Mouse (Mus musculus) forebrain, embryonic 15.5 days (tissue): ENCODE measurements at regions not wholly inside any gene's neighbourhood (a gene's known extent, or its start where the extent isn't known, plus 50 kb on each side); places are given as distances from the start of the nearest gene placed in this dataset.
"Not testable (repeated sequence)": the region's sequence is repeated elsewhere in the genome, so short reads cannot be mapped to it uniquely, and the experiment has no call there.

Experiments
- ATAC-seq: fragments of 200-750 bp; cut with Nextera tagmentation; replicated peaks from 2 replicates; pipeline ENCODE4 v1.8.0; 2017; ENCODE audit warnings: mild to moderate bottlenecking, moderate TSS enrichment, moderate library complexity
- H3K27ac ChIP-seq: fragments of 300-500 bp; sonication (generic); replicated peaks from 2 replicates; pipeline ENCODE4 v1.5.1; 2015; ENCODE audit warnings: mild to moderate bottlenecking, inconsistent platforms
- H3K27me3 ChIP-seq: fragments of 300-500 bp; sonication (generic); 2 replicates; pipeline ENCODE4 v1.6.1; 2015; ENCODE audit warnings: inconsistent platforms
- H3K36me3 ChIP-seq: fragments of 300-500 bp; sonication (generic); 2 replicates; pipeline ENCODE4 v1.6.1; 2015; ENCODE audit warnings: mild to moderate bottlenecking, inconsistent platforms
- H3K4me1 ChIP-seq: fragments of 300-500 bp; sonication (generic); 2 replicates; pipeline ENCODE4 v1.6.1; 2015; ENCODE audit warnings: inconsistent platforms
- H3K4me2 ChIP-seq: fragments of 300-500 bp; sonication (generic); replicated peaks from 2 replicates; pipeline ENCODE4 v1.6.1; 2015; ENCODE audit warnings: mild to moderate bottlenecking, inconsistent platforms
- H3K4me3 ChIP-seq: fragments of 300-500 bp; sonication (generic); 2 replicates; pipeline ENCODE4 v1.5.1; 2015; ENCODE audit warnings: mild to moderate bottlenecking, inconsistent platforms
- H3K9ac ChIP-seq: fragments of 300-500 bp; sonication (generic); replicated peaks from 2 replicates; pipeline ENCODE4 v1.6.1; 2015; ENCODE audit warnings: mild to moderate bottlenecking, inconsistent platforms
- H3K9me3 ChIP-seq: fragments of 300-500 bp; sonication (generic); 2 replicates; pipeline ENCODE4 v1.6.1; 2016; ENCODE audit warnings: inconsistent platforms
- WGBS: fragments of 180-500 bp; shearing (Covaris S2); methylation state at CpG from one replicate; pipeline ENCODE4 v1.1.7; 2015; ENCODE audit warnings: mixed read lengths; 5-methylcytosine and 5-hydroxymethylcytosine counted together

GRCm38 (mm10) chr8:118209301-118209700 lies 74.2 kb upstream of the Cdh13 start:
- not testable (repeated sequence) for H3K4me1 ChIP-seq, H3K36me3 ChIP-seq, H3K27ac ChIP-seq, H3K4me2 ChIP-seq, H3K9me3 ChIP-seq, ATAC-seq, H3K4me3 ChIP-seq, H3K27me3 ChIP-seq, H3K9ac ChIP-seq
- WGBS: 96% methylated on average over 16 of the region's 16 CpGs

GRCm38 (mm10) chr8:118190866-118191265 lies 92.7 kb upstream of the Cdh13 start:
- Histone ChIP-seq H3K9ac (no peak overlapping the region), H3K4me2 (no peak overlapping the region), H3K9me3 (no peaks in the 10 kb centered on the region), H3K36me3 (no peaks in the 10 kb centered on the region), H3K27me3 (no peaks in the 10 kb centered on the region), H3K4me1 (peaks cover 8% of the 10 kb centered on the region; the same call in 1 of the 2 replicates), H3K4me3 (no peak overlapping the region), H3K27ac (no peak overlapping the region)
- no peak for ATAC-seq
- 77% methylated on average over 6 of the region's 6 CpGs for WGBS

GRCm38 (mm10) chr8:118189226-118189625 lies 94.3 kb upstream of the Cdh13 start:
- H3K36me3 ChIP-seq: no peaks in the 10 kb centered on the region
- H3K4me3 ChIP-seq: no peak overlapping the region
- 29% methylated on average over 15 of the region's 15 CpGs for WGBS
- no peak overlapping the region for H3K27ac ChIP-seq
- peaks cover 8% of the 10 kb centered on the region; the same call in 1 of the 2 replicates for H3K4me1 ChIP-seq
- H3K4me2 ChIP-seq: no peak overlapping the region
- no peaks in the 10 kb centered on the region for H3K9me3 ChIP-seq
- no peak overlapping the region for H3K9ac ChIP-seq
- no peak for ATAC-seq
- H3K27me3 ChIP-seq: no peaks in the 10 kb centered on the region

- Histone ChIP-seq H3K27me3 (no peaks in the 10 kb centered on the region), H3K4me2 (no peak overlapping the region), H3K9ac (no peak overlapping the region), H3K4me1 (no peaks in the 10 kb centered on the region), H3K4me3 (no peak overlapping the region), H3K9me3 (no peaks in the 10 kb centered on the region), H3K36me3 (no peaks in the 10 kb centered on the region), H3K27ac (no peak overlapping the region)
- 31% methylated on average over 7 of the region's 7 CpGs for WGBS
- ATAC-seq: no peak
Observed at GRCm38 (mm10) chr8:118169001-118169413, 114.5 kb upstream of the Cdh13 start.

DNA sequence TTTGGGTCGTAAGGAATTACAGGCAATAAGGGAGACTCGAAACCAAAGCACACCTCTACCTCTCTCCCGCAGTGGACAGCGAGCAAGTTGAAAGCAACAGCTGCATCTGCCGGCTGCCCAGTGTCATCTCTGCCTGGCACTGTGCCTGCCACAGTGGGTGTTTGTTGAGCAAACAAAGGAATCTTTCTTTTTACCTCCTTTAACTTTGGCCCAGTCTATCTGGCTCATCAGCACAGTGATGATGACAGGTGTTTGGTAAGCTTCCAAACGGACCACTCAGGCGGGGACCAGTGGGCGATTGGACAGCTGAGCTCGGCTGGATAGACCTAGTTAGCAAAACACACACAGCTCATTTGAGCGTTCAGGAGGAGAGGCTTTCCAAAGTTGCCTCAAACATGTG lies 121.4 kb upstream of the Cdh13 start:
- Histone ChIP-seq H3K4me1 (peaks cover 8% of the 10 kb centered on the region), H3K9ac (no peak overlapping the region), H3K4me2 (no peak overlapping the region), H3K27ac (no peak overlapping the region), H3K36me3 (no peaks in the 10 kb centered on the region), H3K9me3 (no peaks in the 10 kb centered on the region), H3K4me3 (no peak overlapping the region), H3K27me3 (no peaks in the 10 kb centered on the region)
- peak; percentile 66 for ATAC-seq
- WGBS: 29% methylated on average over 10 of the region's 10 CpGs

DNA sequence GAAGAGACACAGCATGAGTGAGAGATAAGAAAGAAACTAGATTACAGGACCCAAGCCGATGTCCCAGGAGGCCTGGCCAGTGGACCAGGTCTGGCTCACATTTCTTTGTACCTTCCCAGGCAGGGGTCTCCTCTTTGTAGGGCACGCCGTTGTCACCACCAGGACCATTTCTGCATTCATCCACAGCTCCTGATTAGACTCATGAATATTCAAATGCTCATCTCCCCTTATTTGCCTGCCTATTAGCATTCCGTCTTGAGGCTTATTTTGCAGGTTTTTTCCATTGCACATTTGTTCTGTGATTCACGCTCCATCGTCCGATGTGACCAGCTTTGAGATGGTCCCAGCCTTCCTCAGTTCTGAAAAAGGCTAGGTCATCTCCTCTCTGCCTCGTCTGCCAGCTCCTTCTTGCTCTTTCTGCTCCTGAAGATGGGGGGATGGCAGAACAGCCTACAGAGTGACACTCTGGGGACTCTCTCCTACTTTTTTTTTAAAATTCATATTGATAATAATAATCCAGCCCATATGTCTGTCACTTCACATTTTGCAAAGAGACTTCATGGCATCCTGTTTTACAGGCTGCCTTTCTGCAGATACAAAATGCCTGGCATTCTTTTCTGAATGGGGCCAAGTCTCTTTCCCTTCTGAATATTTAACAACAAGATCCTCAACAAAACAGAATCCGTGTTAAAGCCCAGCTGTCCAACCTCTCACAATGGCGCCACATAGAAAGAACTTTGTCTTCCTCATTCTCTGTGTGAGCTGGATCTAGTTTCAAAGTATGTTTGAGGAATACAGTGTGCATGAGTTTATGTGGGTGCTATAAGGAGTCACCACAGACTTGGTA lies 136.0 kb upstream of the Cdh13 start:
- no peak overlapping the region for H3K4me3 ChIP-seq
- ATAC-seq: peak; percentile 77; the same call in 1 of the 2 replicates
- H3K4me2 ChIP-seq: peak overlapping the region; percentile 23; the same call in 1 of the 2 replicates
- H3K9me3 ChIP-seq: no peaks in the 10 kb centered on the region
- no peaks in the 10 kb centered on the region for H3K27me3 ChIP-seq
- H3K9ac ChIP-seq: no peak overlapping the region
- H3K27ac ChIP-seq: peak overlapping the region; percentile 83
- 10% methylated on average over 10 of the region's 10 CpGs for WGBS
- H3K36me3 ChIP-seq: no peaks in the 10 kb centered on the region
- H3K4me1 ChIP-seq: peaks cover 30% of the 10 kb centered on the region

GRCm38 (mm10) chr8:118144546-118144945 lies 139.0 kb upstream of the Cdh13 start:
- Histone ChIP-seq H3K4me2 (no peak overlapping the region), H3K9ac (no peak overlapping the region), H3K27me3 (no peaks in the 10 kb centered on the region), H3K9me3 (no peaks in the 10 kb centered on the region), H3K4me3 (no peak overlapping the region), H3K4me1 (peaks cover 35% of the 10 kb centered on the region), H3K27ac (0 out of 2 replicates have a peak overlapping the region, but pooled peaks have one; percentile 14), H3K36me3 (no peaks in the 10 kb centered on the region)
- WGBS: 64% methylated on average over 5 of the region's 5 CpGs
- ATAC-seq: no peak

DNA sequence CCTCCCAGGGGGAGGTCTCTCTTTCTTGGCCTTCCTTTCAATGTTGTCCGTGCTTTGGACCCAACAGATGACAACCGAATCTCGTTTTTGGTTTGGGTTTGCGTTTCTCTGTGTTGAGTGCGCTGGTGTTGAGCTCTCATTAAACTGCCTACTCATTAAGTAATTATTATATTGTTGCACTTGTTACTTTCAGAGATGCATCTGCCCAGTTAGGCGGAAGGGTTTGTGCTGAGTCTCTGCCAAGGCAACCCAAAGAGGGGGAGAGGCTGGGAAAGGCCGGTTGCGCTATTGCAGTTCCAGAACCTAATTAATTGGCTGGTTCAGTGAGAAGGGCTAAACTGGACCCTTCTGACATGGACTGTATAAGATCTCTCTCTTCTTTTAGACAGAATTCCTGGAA lies 141.2 kb upstream of the Cdh13 start:
- H3K36me3 ChIP-seq: no peaks in the 10 kb centered on the region
- 37% methylated on average over 8 of the region's 8 CpGs for WGBS
- H3K4me2 ChIP-seq: no peak overlapping the region
- H3K27me3 ChIP-seq: no peaks in the 10 kb centered on the region
- H3K27ac ChIP-seq: no peak overlapping the region
- no peaks in the 10 kb centered on the region for H3K9me3 ChIP-seq
- H3K4me1 ChIP-seq: peaks cover 22% of the 10 kb centered on the region
- ATAC-seq: no peak
- H3K4me3 ChIP-seq: no peak overlapping the region
- H3K9ac ChIP-seq: no peak overlapping the region

GRCm38 (mm10) chr8:118139928-118140327 lies 143.6 kb upstream of the Cdh13 start:
- ATAC-seq: no peak
- H3K27me3 ChIP-seq: no peaks in the 10 kb centered on the region
- H3K36me3 ChIP-seq: no peaks in the 10 kb centered on the region
- peaks cover 16% of the 10 kb centered on the region for H3K4me1 ChIP-seq
- no peak overlapping the region for H3K4me2 ChIP-seq
- H3K27ac ChIP-seq: no peak overlapping the region
- no peak overlapping the region for H3K9ac ChIP-seq
- WGBS: 81% methylated on average over 6 of the region's 6 CpGs
- no peak overlapping the region for H3K4me3 ChIP-seq
- no peaks in the 10 kb centered on the region for H3K9me3 ChIP-seq

DNA sequence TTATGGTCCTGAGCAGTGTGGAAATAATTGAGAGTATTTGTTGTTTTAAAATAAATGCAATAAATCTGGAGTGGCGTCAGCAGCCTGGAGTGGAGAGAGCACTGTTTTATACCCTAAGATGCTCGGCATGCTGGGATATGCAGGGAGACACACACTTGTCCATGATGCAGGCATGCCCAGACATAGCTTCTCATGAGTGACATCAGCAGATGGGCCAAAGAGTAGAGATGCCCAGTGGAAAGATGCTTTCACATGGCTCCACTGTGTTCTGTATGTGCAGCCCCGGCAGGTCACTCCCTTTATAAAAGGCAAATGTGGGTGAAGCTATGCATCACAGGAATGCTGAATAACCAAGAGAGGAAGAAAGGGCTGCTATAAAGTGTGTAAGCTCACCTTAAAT lies 145.7 kb upstream of the Cdh13 start:
- Histone ChIP-seq H3K36me3 (no peaks in the 10 kb centered on the region), H3K4me1 (peaks cover 8% of the 10 kb centered on the region), H3K27ac (no peak overlapping the region), H3K27me3 (no peaks in the 10 kb centered on the region), H3K4me3 (no peak overlapping the region), H3K4me2 (no peak overlapping the region), H3K9ac (no peak overlapping the region), H3K9me3 (no peaks in the 10 kb centered on the region)
- 88% methylated on average over 3 of the region's 3 CpGs for WGBS
- no peak for ATAC-seq

GRCm38 (mm10) chr8:118124993-118125392 lies 158.5 kb upstream of the Cdh13 start:
- H3K4me2 ChIP-seq: no peak overlapping the region
- no peaks in the 10 kb centered on the region for H3K9me3 ChIP-seq
- H3K27ac ChIP-seq: no peak overlapping the region
- no peaks in the 10 kb centered on the region for H3K27me3 ChIP-seq
- no peak overlapping the region for H3K4me3 ChIP-seq
- 90% methylated on average over 7 of the region's 7 CpGs for WGBS
- no peaks in the 10 kb centered on the region for H3K4me1 ChIP-seq
- H3K36me3 ChIP-seq: no peaks in the 10 kb centered on the region
- no peak overlapping the region for H3K9ac ChIP-seq
- no peak for ATAC-seq

GRCm38 (mm10) chr8:118114253-118114652 lies 169.3 kb upstream of the Cdh13 start:
- Histone ChIP-seq H3K27me3 (no peaks in the 10 kb centered on the region), H3K4me2 (peak overlapping the region; percentile 2), H3K27ac (no peak overlapping the region), H3K4me1 (peaks cover 10% of the 10 kb centered on the region), H3K9me3 (no peaks in the 10 kb centered on the region), H3K36me3 (no peaks in the 10 kb centered on the region), H3K9ac (no peak overlapping the region), H3K4me3 (no peak overlapping the region)
- ATAC-seq: no peak
- 29% methylated on average over 8 of the region's 8 CpGs for WGBS
